Mouse (Mus musculus) kidney, postnatal 0 days (tissue): ENCODE measurements at regions not wholly inside any gene's neighbourhood (a gene's known extent, or its start where the extent isn't known, plus 50 kb on each side); places are given as distances from the start of the nearest gene placed in this dataset.
A peak's percentile ranks its signal among the peaks of the same experiment; 100 is the strongest.

Experiments
- ATAC-seq: fragments of 200-750 bp; cut with Nextera tagmentation; replicated peaks from 2 replicates; pipeline ENCODE4 v1.8.0; 2017; ENCODE audit warnings: low read depth, moderate number of reproducible peaks, moderate TSS enrichment, moderate library complexity; ENCODE audit not compliant: low FRiP score
- DNase-seq: peaks from one replicate; pipeline ENCODE4 v3.0.0-alpha.2; 2016; ENCODE audit warnings: low spot score
- H3K27ac ChIP-seq: fragments of 300-500 bp; sonication (generic); 2 replicates; pipeline ENCODE4 v1.5.1; 2014; ENCODE audit warnings: mild to moderate bottlenecking
- H3K27me3 ChIP-seq: fragments of 300-500 bp; sonication (generic); 2 replicates; pipeline ENCODE4 v1.6.1; 2014; ENCODE audit warnings: low read length, mixed read lengths; ENCODE audit not compliant: insufficient read depth
- H3K36me3 ChIP-seq: fragments of 300-500 bp; sonication (generic); 2 replicates; pipeline ENCODE4 v1.6.1; 2014; ENCODE audit warnings: low read length, mixed read lengths; ENCODE audit not compliant: insufficient read depth
- H3K4me1 ChIP-seq: fragments of 300-500 bp; sonication (generic); replicated peaks from 2 replicates; pipeline ENCODE4 v1.6.1; 2014; ENCODE audit warnings: antibody characterized with exemption, low read length, mixed read lengths; ENCODE audit not compliant: insufficient read depth
- H3K4me2 ChIP-seq: fragments of 300-500 bp; sonication (generic); 2 replicates; pipeline ENCODE4 v1.6.1; 2014; ENCODE audit warnings: mild to moderate bottlenecking, low read length, moderate library complexity, mixed read lengths
- H3K4me3 ChIP-seq: fragments of 300-500 bp; sonication (generic); replicated peaks from 2 replicates; pipeline ENCODE4 v1.5.1; 2014; ENCODE audit warnings: low read depth, low read length
- H3K9ac ChIP-seq: fragments of 300-500 bp; sonication (generic); 2 replicates; pipeline ENCODE4 v1.6.1; 2014; ENCODE audit warnings: low read depth, low read length
- H3K9me3 ChIP-seq: fragments of 300-500 bp; sonication (generic); replicated peaks from 2 replicates; pipeline ENCODE4 v1.6.1; 2016; ENCODE audit warnings: low read length, inconsistent platforms, mixed read lengths
- CTCF ChIP-seq: IDR thresholded peaks from 2 replicates; pipeline ENCODE4 v1.5.1; 2016; ENCODE audit warnings: antibody characterized with exemption, low read depth, mild to moderate bottlenecking, moderate library complexity
- WGBS: fragments of 180-500 bp; shearing (Covaris S2); extraction: QIAGEN DNeasy Blood & Tissue Kit; methylation state at CpG from one replicate; pipeline ENCODE4 v1.1.7; 2014; 5-methylcytosine and 5-hydroxymethylcytosine counted together

- TF ChIP-seq CTCF, result no peak
- Histone ChIP-seq H3K36me3 (no peaks in the 10 kb centered on the region), H3K4me3 (no peak overlapping the region), H3K9ac (no peak overlapping the region), H3K27ac (0 out of 2 replicates have a peak overlapping the region, but pooled peaks have one; percentile 42), H3K4me2 (no peak overlapping the region), H3K27me3 (no peaks in the 10 kb centered on the region), H3K9me3 (no peaks in the 10 kb centered on the region), H3K4me1 (peaks cover 5% of the 10 kb centered on the region; the same call in 1 of the 2 replicates)
- WGBS, result 62% methylated on average over 15 of the region's 15 CpGs
- no peak for ATAC-seq
- DNase-seq, result no peak
Observed at GRCm38 (mm10) chr13:112024667-112025585, 216.1 kb upstream of the Map3k1 start.

GRCm38 (mm10) chr13:112025586-112025950, 216.8 kb upstream of the Map3k1 start:
- peak; percentile 44 for DNase-seq
- Histone ChIP-seq H3K4me1 (peaks cover 5% of the 10 kb centered on the region; the same call in 1 of the 2 replicates), H3K9ac (no peak overlapping the region), H3K9me3 (no peaks in the 10 kb centered on the region), H3K27ac (0 out of 2 replicates have a peak overlapping the region, but pooled peaks have one; percentile 42), H3K27me3 (no peaks in the 10 kb centered on the region), H3K4me2 (no peak overlapping the region), H3K4me3 (no peak overlapping the region), H3K36me3 (no peaks in the 10 kb centered on the region)
- 0 out of 2 replicates have a peak, but pooled peaks have one; percentile 2 for TF ChIP-seq CTCF
- 54% methylated on average over 5 of the region's 5 CpGs for WGBS
- ATAC-seq, result no peak

GRCm38 (mm10) chr13:112027736-112028135, 218.9 kb upstream of the Map3k1 start:
- Histone ChIP-seq H3K27ac (no peak overlapping the region), H3K4me1 (peaks cover 5% of the 10 kb centered on the region; the same call in 1 of the 2 replicates), H3K27me3 (no peaks in the 10 kb centered on the region), H3K36me3 (no peaks in the 10 kb centered on the region), H3K9ac (no peak overlapping the region), H3K9me3 (no peaks in the 10 kb centered on the region), H3K4me3 (no peak overlapping the region), H3K4me2 (no peak overlapping the region)
- no peak for DNase-seq
- no peak for TF ChIP-seq CTCF
- ATAC-seq, result no peak
- 91% methylated on average over 5 of the region's 5 CpGs for WGBS

- no peak for TF ChIP-seq CTCF
- Histone ChIP-seq H3K9ac (no peak overlapping the region), H3K4me1 (no peaks in the 10 kb centered on the region), H3K4me2 (no peak overlapping the region), H3K27ac (no peak overlapping the region), H3K36me3 (no peaks in the 10 kb centered on the region), H3K9me3 (no peaks in the 10 kb centered on the region), H3K27me3 (no peaks in the 10 kb centered on the region), H3K4me3 (no peak overlapping the region)
- 87% methylated on average over 11 of the region's 11 CpGs for WGBS
- ATAC-seq, result no peak
- no peak for DNase-seq
Observed at GRCm38 (mm10) chr13:112031061-112031460, 222.3 kb upstream of the Map3k1 start.

- Histone ChIP-seq H3K27ac (0 out of 2 replicates have a peak overlapping the region, but pooled peaks have one; percentile 50), H3K4me1 (no peaks in the 10 kb centered on the region), H3K4me2 (no peak overlapping the region), H3K4me3 (no peak overlapping the region), H3K36me3 (no peaks in the 10 kb centered on the region), H3K27me3 (no peaks in the 10 kb centered on the region), H3K9ac (no peak overlapping the region), H3K9me3 (no peaks in the 10 kb centered on the region)
- DNase-seq, result peak; percentile 58
- ATAC-seq, result no peak; the same call in 1 of the 2 replicates
- TF ChIP-seq CTCF, result no peak
- WGBS, result 50% methylated on average over 24 of the region's 24 CpGs
Observed at GRCm38 (mm10) chr13:112031631-112032320, 223.0 kb upstream of the Map3k1 start.

GRCm38 (mm10) chr13:112037731-112038380, 229.1 kb upstream of the Map3k1 start:
- Histone ChIP-seq H3K36me3 (no peaks in the 10 kb centered on the region), H3K9me3 (no peaks in the 10 kb centered on the region), H3K4me1 (peaks cover 7% of the 10 kb centered on the region; the same call in 1 of the 2 replicates), H3K4me3 (no peak overlapping the region), H3K4me2 (no peak overlapping the region), H3K27ac (no peak overlapping the region), H3K9ac (no peak overlapping the region), H3K27me3 (no peaks in the 10 kb centered on the region)
- no peak for TF ChIP-seq CTCF
- ATAC-seq, result no peak
- DNase-seq, result peak; percentile 76
- 49% methylated on average over 8 of the region's 8 CpGs for WGBS
